Mouse (Mus musculus): Measurements from ENCODE around the gene Tns4. TPM values are rescaled to one million over a fixed set of nuclear protein-coding genes. Genes with fewer than 3 reads are reported as not detected.

The Tns4 gene
- polyA plus RNA-seq, 1 experiment from 2014 or later: 0.19 TPM

GRCm38 (mm10) chr11:99099516-99099915, 10.4 kb upstream of the Tns4 start:
- no peak overlapping the region for H3K27ac ChIP-seq (replicated peaks)
- H3K9me3 ChIP-seq: no peaks in the 10 kb centered on the region
- no peak overlapping the region for H3K4me3 ChIP-seq
- H3K4me2 ChIP-seq (replicated peaks): no peak overlapping the region
- H3K36me3 ChIP-seq: no peaks in the 10 kb centered on the region
- no peak overlapping the region for H3K9ac ChIP-seq (replicated peaks)
- no peaks in the 10 kb centered on the region for H3K27me3 ChIP-seq
- ATAC-seq (ENCODE audit: low FRiP score, low read depth): no peak
- H3K4me1 ChIP-seq: no peaks in the 10 kb centered on the region
- 90% methylated on average over 7 of the region's 7 CpGs for WGBS

- Histone ChIP-seq H3K9me3 (no peaks in the 10 kb centered on the region), H3K27ac (replicated peaks) (no peak overlapping the region), H3K27me3 (no peaks in the 10 kb centered on the region), H3K4me3 (no peak overlapping the region), H3K36me3 (no peaks in the 10 kb centered on the region), H3K9ac (replicated peaks) (no peak overlapping the region), H3K4me2 (replicated peaks) (no peak overlapping the region), H3K4me1 (no peaks in the 10 kb centered on the region)
- no peak for ATAC-seq (ENCODE audit: low FRiP score, low read depth)
- 88% methylated on average over 9 of the region's 9 CpGs for WGBS
Observed at GRCm38 (mm10) chr11:99098924-99099323, 9.8 kb upstream of the Tns4 start.

GRCm38 (mm10) chr11:99096996-99097774, 8.1 kb upstream of the Tns4 start:
- no peaks in the 10 kb centered on the region for H3K36me3 ChIP-seq
- no peak overlapping the region for H3K27ac ChIP-seq (replicated peaks)
- no peaks in the 10 kb centered on the region for H3K4me1 ChIP-seq
- H3K9me3 ChIP-seq: no peaks in the 10 kb centered on the region
- H3K9ac ChIP-seq (replicated peaks): no peak overlapping the region
- H3K4me2 ChIP-seq (replicated peaks): no peak overlapping the region
- no peaks in the 10 kb centered on the region for H3K27me3 ChIP-seq
- WGBS: 75% methylated on average over 8 of the region's 8 CpGs
- ATAC-seq (ENCODE audit: low FRiP score, low read depth): no peak
- no peak overlapping the region for H3K4me3 ChIP-seq

GRCm38 (mm10) chr11:99096417-99096816, 7.3 kb upstream of the Tns4 start:
- Histone ChIP-seq H3K4me3 (no peak overlapping the region), H3K9ac (replicated peaks) (no peak overlapping the region), H3K4me1 (no peaks in the 10 kb centered on the region), H3K27ac (replicated peaks) (no peak overlapping the region), H3K4me2 (replicated peaks) (no peak overlapping the region), H3K9me3 (no peaks in the 10 kb centered on the region), H3K27me3 (no peaks in the 10 kb centered on the region), H3K36me3 (no peaks in the 10 kb centered on the region)
- no peak for ATAC-seq (ENCODE audit: low FRiP score, low read depth)
- 85% methylated on average over 4 of the region's 4 CpGs for WGBS

- H3K9me3 ChIP-seq: no peaks in the 10 kb centered on the region
- no peak for ATAC-seq (ENCODE audit: low FRiP score, low read depth)
- WGBS: 79% methylated on average over 4 of the region's 4 CpGs
Observed at GRCm38 (mm10) chr11:99095759-99096158, 6.7 kb upstream of the Tns4 start.

GRCm38 (mm10) chr11:99094911-99095676, 6.0 kb upstream of the Tns4 start:
- no peak overlapping the region for H3K4me3 ChIP-seq
- no peak for ATAC-seq (ENCODE audit: low FRiP score, low read depth)
- H3K9me3 ChIP-seq: no peaks in the 10 kb centered on the region
- H3K4me2 ChIP-seq (replicated peaks): no peak overlapping the region
- H3K27ac ChIP-seq (replicated peaks): no peak overlapping the region
- no peak overlapping the region; the same call in 1 of the 2 replicates for H3K9ac ChIP-seq (replicated peaks)
- no peaks in the 10 kb centered on the region for H3K27me3 ChIP-seq
- H3K36me3 ChIP-seq: no peaks in the 10 kb centered on the region
- WGBS: 63% methylated on average over 2 of the region's 2 CpGs
- H3K4me1 ChIP-seq: no peaks in the 10 kb centered on the region

More at GRCm38 (mm10) chr11:99095759-99096158, 6.7 kb upstream of the Tns4 start:
- no peak overlapping the region for H3K27ac ChIP-seq (replicated peaks)
- no peak overlapping the region for H3K4me2 ChIP-seq (replicated peaks)
- H3K36me3 ChIP-seq: no peaks in the 10 kb centered on the region
- H3K27me3 ChIP-seq: no peaks in the 10 kb centered on the region
- no peak overlapping the region; the same call in 1 of the 2 replicates for H3K9ac ChIP-seq (replicated peaks)
- no peak overlapping the region for H3K4me3 ChIP-seq
- no peaks in the 10 kb centered on the region for H3K4me1 ChIP-seq

- 84% methylated on average over 7 of the region's 7 CpGs for WGBS
- ATAC-seq (ENCODE audit: low FRiP score, low read depth): no peak
- no peaks in the 10 kb centered on the region for H3K4me1 ChIP-seq
- no peak overlapping the region for H3K4me3 ChIP-seq
- H3K9me3 ChIP-seq: no peaks in the 10 kb centered on the region
- H3K27ac ChIP-seq (replicated peaks): no peak overlapping the region
- no peak overlapping the region for H3K4me2 ChIP-seq (replicated peaks)
- no peaks in the 10 kb centered on the region for H3K36me3 ChIP-seq
- H3K27me3 ChIP-seq: 0 out of 2 replicates have a peak, but pooled peaks cover 7% of the 10 kb centered on the region
- H3K9ac ChIP-seq (replicated peaks): no peak overlapping the region
Observed at GRCm38 (mm10) chr11:99093740-99094139, 4.6 kb upstream of the Tns4 start.

- no peak for ATAC-seq (ENCODE audit: low FRiP score, low read depth)
- WGBS: 77% methylated on average over 2 of the region's 2 CpGs
- no peaks in the 10 kb centered on the region for H3K36me3 ChIP-seq
- 0 out of 2 replicates have a peak, but pooled peaks cover 10% of the 10 kb centered on the region for H3K27me3 ChIP-seq
- H3K9ac ChIP-seq (replicated peaks): no peak overlapping the region
- no peak overlapping the region for H3K4me3 ChIP-seq
- H3K4me1 ChIP-seq: no peaks in the 10 kb centered on the region
- no peak overlapping the region for H3K4me2 ChIP-seq (replicated peaks)
- no peak overlapping the region for H3K27ac ChIP-seq (replicated peaks)
- H3K9me3 ChIP-seq: no peaks in the 10 kb centered on the region
Observed at GRCm38 (mm10) chr11:99091666-99092065, 2.6 kb upstream of the Tns4 start.

- Histone ChIP-seq H3K27me3 (0 out of 2 replicates have a peak, but pooled peaks cover 10% of the 10 kb centered on the region), H3K9ac (replicated peaks) (no peak overlapping the region), H3K36me3 (no peaks in the 10 kb centered on the region), H3K27ac (replicated peaks) (no peak overlapping the region), H3K4me2 (replicated peaks) (no peak overlapping the region), H3K4me1 (no peaks in the 10 kb centered on the region), H3K9me3 (no peaks in the 10 kb centered on the region), H3K4me3 (no peak overlapping the region)
- WGBS: 95% methylated on average over 8 of the region's 8 CpGs
- no peak for ATAC-seq (ENCODE audit: low FRiP score, low read depth)
Observed at GRCm38 (mm10) chr11:99090391-99090790, 1.3 kb upstream of the Tns4 start.

- no peak overlapping the region for H3K4me3 ChIP-seq
- 61% methylated on average over 2 of the region's 2 CpGs for WGBS
- no peak overlapping the region for H3K27ac ChIP-seq (replicated peaks)
- H3K4me2 ChIP-seq (replicated peaks): no peak overlapping the region
- H3K4me1 ChIP-seq: no peaks in the 10 kb centered on the region
- no peak for ATAC-seq (ENCODE audit: low FRiP score, low read depth)
- H3K9me3 ChIP-seq: no peaks in the 10 kb centered on the region
- 0 out of 2 replicates have a peak, but pooled peaks cover 10% of the 10 kb centered on the region for H3K27me3 ChIP-seq
- H3K9ac ChIP-seq (replicated peaks): no peak overlapping the region
- H3K36me3 ChIP-seq: no peaks in the 10 kb centered on the region
Observed at GRCm38 (mm10) chr11:99088486-99088885, 620 bp downstream of the Tns4 start.

GRCm38 (mm10) chr11:99084366-99084765, 4.7 kb downstream of the Tns4 start:
- Histone ChIP-seq H3K9ac (replicated peaks) (no peak overlapping the region), H3K9me3 (no peaks in the 10 kb centered on the region), H3K4me2 (replicated peaks) (no peak overlapping the region), H3K36me3 (no peaks in the 10 kb centered on the region), H3K27me3 (0 out of 2 replicates have a peak, but pooled peaks cover 10% of the 10 kb centered on the region), H3K4me1 (0 out of 2 replicates have a peak, but pooled peaks cover 3% of the 10 kb centered on the region), H3K4me3 (no peak overlapping the region), H3K27ac (replicated peaks) (no peak overlapping the region)
- WGBS: 86% methylated on average over 9 of the region's 9 CpGs
- ATAC-seq (ENCODE audit: low FRiP score, low read depth): no peak

- Histone ChIP-seq H3K4me1 (0 out of 2 replicates have a peak, but pooled peaks cover 3% of the 10 kb centered on the region), H3K27ac (replicated peaks) (no peak overlapping the region)
Observed at GRCm38 (mm10) chr11:99083516-99083915, 5.6 kb downstream of the Tns4 start.

More at GRCm38 (mm10) chr11:99083516-99083915, 5.6 kb downstream of the Tns4 start:
- Histone ChIP-seq H3K27me3 (0 out of 2 replicates have a peak, but pooled peaks cover 1% of the 10 kb centered on the region), H3K4me3 (no peak overlapping the region), H3K9me3 (no peaks in the 10 kb centered on the region), H3K4me2 (replicated peaks) (no peak overlapping the region), H3K36me3 (no peaks in the 10 kb centered on the region), H3K9ac (replicated peaks) (no peak overlapping the region)
- no peak for ATAC-seq (ENCODE audit: low FRiP score, low read depth)
- WGBS: 92% methylated on average over 8 of the region's 8 CpGs

Data from midbrain, embryonic 12.5 days (tissue).